Mouse (Mus musculus) cerebral cortex, adult 2 months (tissue): ENCODE data around the gene Mt4.

Experiments
- WGBS: fragments of 180-500 bp; shearing (Covaris S2); methylation state at CpG from one replicate; pipeline ENCODE4 v1.1.7; 2018; 5-methylcytosine and 5-hydroxymethylcytosine counted together

Gene Mt4

DNA sequence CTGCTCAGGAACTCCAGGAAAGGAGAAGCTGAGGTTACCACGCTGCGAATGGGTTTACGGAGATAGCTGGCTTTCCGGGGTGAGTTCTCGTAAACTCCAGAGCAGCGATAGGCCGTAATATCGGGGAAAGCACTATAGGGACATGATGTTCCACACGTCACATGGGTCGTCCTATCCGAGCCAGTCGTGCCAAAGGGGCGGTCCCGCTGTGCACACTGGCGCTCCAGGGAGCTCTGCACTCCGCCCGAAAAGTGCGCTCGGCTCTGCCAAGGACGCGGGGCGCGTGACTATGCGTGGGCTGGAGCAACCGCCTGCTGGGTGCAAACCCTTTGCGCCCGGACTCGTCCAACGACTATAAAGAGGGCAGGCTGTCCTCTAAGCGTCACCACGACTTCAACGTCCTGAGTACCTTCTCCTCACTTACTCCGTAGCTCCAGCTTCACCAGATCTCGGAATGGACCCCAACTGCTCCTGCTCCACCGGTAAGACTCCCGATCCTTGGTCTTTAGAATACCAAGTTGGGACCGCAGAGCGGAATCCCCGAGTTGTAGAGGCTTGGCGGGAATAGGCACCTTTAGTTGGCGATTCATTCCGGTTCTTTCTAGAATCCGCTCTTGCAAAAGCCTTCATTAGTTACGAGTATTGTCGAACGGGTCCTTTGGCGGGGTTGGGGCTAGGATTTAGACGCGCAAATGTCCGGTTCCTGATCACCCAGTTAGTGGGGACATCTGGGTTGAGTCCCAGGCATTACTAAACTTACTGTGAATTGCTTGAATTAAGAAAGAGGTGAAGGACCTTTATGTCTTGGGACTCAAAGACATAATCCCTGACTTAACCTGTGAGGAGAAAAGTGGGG lies 42.1 kb downstream of the Mt4 start, which contains the start of gene Mt1:
Gene Mt1 (plus strand): TSS at position 226 of the 856 bp plus-strand sequence.
- WGBS, result under 1% methylated on average over 50 of the region's 50 CpGs

DNA sequence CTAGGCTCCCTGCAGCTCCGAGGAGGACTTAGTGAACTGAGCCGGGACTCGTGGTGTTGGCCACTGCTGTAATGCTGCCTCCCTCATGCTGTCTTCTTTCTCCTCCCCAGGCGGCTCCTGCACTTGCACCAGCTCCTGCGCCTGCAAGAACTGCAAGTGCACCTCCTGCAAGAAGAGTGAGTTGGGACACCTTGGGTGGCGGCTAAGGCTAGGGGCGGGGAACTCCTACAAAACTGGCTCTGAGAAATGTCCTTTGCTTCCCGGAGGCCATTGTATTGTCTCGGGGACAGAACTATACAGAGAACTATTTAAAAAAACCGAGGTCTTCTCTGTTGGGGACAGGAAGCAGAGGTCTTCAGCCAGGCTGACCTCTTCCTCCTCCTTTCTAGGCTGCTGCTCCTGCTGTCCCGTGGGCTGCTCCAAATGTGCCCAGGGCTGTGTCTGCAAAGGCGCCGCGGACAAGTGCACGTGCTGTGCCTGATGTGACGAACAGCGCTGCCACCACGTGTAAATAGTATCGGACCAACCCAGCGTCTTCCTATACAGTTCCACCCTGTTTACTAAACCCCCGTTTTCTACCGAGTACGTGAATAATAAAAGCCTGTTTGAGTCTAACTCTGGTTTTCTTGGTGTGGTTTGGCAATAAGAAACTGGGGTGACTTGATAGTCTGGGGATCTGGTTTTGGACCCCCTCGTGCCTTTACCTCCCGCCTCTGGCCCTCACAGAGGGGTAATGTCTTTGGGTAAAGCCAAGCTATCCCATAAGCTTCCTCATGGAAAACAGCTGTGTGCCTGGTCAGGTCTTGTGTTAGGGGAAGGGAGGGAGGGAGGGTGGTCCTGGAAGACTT lies 42.9 kb downstream of the Mt4 start:
- 15% methylated on average over 25 of the region's 25 CpGs for WGBS

DNA sequence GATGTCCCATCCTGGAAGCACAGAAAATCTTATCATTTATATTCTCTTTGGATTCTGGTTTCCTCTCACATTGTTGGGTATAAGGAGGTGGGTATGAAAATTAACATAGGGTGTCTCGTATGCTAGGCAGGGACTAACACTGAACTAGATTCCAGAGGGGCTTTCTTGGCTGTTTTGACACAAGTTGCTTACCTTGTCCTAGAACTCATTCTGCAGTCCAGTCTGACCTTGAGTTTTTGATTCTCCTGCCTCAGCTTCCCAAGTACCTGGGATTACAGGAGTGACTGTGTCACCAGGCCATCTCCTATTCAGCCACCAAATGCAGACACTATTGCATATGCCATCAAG lies 43.5 kb downstream of the Mt4 start:
- WGBS, result 86% methylated on average over 1 of the region's 1 CpGs

DNA sequence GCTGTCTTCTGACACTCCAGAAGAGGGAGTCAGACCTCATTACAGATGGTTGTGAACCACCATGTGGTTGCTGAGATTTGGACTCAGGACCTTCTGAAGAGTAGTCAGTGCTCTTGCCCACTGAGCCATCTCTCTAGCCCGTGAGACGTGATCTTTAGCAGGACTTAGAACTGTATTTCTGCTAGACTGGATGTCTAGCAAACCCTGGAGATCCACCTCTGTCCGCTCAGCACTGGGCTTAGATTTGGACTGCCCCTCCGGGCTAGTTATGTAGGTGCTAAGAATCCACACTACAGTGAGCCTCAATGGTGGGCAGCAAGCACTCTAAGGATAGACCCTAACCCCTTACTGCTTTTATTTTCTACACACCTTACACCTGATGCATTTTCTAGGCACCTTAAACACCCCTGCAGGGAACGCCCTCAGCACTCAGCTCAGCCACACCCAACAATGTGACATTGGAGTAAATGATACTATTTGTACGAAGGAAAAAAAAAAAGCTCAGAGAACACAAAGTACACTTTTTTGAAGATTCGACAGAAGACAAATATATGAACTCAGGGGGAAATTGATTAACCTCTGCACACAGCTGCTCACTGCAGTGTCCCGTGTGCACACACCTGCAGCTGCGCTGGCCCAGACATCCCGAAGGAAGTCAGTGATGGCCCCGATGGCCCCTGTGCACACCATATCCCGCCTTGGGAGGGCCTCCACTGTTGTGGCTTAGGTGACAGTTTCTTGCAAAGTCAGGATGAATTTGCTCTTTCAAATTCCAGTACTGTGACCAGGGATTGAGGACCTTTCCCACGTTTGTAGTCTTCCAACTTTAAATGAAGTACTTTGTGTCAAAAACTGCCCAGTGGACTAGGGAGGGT lies 45.3 kb downstream of the Mt4 start:
- 80% methylated on average over 13 of the region's 13 CpGs for WGBS

DNA sequence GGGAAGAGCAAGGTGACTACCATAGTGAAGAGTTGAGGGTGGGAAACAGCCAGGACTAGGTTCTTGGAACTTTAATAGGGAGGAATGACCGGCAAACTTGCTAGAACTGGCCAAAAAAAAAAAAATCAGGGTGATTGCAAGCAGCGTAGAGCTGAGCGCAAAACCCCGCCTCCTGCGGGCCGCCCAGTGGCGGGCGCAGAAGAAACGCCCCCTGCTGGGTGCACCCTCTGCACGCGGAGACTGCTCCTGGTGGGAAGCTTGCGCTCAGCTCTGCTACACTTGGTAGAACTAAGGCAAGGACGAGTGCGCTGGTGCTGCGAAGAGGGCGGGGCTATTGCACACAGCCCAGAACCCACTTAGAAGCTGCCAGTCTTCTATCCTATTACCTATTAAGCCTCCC lies 46.1 kb downstream of the Mt4 start:
- WGBS, result under 1% methylated on average over 16 of the region's 16 CpGs

DNA sequence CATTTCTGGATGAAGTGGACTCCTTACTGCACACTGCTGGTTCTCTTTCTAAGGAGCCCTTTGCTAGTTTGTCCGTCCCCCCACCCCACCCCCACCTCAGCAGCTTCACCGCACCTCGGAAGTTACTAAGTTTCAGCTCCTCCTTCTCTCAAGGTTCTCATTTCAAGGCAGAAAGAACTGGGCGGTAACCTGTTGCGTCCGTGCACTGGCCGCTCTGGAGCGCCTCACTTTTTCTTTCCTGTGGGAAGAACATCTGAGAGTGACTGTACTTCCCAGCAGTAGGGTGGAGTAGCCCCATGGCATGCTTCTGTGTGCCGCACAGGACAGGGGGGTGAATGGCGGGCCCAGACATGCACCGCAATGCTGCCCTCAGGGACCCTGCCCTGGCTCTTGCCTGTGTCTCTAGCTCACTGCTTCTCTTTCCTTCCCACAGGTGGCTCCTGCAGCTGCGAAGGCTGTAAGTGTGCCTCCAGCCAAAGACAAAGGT lies 47.4 kb downstream of the Mt4 start:
- 64% methylated on average over 12 of the region's 12 CpGs for WGBS

DNA sequence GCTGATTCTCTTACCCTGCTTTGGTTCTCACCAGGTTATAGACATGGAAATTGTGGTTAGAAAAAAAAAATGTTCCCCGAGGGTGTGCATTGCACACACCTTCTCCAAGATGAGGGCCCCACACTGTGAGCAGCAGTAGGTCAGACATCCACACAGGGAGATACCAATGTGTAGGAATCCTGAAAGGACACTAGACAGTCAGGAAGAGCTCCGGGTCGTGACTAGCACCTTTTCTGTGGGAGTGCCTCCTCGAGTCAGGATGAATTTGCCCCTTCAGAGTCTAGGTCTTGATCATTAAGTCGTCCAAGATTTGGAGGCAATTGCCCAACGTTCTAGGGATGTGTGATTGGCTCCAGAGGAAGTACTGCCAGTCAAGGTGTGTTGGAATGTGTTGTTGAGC lies 48.8 kb downstream of the Mt4 start:
- WGBS, result 87% methylated on average over 6 of the region's 6 CpGs

DNA sequence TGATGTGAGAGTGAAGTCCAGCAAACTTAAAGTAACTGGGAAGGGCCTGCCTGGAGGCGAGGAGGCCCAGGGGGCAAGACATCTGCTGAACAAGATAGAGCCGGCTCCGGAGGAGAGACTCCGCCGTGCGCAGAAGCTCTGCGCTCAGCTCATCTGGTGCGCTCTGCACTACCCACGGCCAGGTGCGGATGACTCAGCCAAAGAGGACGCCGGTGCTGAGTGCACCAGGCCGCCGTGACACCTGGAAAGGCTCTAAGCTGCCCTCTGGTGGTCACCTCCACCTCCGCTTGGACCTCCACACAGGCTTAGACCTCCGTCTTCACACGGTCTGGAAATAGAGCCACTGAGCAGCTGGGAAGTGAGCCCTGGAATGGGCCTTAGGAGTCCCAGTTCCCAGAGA lies 49.5 kb downstream of the Mt4 start:
- WGBS, result 45% methylated on average over 17 of the region's 17 CpGs

DNA sequence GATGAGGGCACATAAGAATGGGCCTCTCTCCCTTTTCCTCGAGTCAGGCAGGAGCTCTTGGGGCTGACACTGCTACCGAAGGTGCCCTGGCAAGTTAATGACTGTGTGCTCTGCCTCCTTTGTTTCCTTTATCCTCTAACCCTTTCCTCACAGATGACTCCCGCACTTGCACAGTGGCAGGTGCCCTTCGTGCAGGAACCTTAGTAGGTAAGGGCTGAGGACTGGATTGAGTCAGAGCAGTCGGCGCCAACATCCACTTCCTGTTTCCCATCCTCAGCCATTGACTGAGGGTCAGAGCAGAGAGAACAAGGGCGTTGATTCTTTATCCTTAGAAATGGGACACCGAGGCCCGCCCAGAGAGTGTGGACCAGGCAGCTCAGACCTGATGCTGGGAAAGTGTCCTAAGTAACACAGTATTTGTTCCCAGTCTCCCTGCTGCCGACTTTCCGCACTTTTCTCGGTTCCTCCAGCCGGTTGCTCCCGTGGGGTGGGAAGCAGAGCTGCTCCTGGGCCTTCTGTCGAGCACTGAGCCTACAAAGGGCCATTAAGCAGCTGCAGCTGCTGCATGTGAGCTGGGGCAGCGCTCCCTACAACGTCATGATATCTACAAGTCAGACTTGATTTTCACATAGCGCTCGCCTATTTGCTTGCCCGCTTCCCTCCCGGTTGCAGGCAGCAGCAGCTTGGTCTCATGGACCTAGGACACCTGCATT lies 50.4 kb downstream of the Mt4 start:
- 67% methylated on average over 21 of the region's 21 CpGs for WGBS
